Mouse (Mus musculus) spleen, postnatal 36 days (tissue): ENCODE measurements at regions not wholly inside any gene's neighbourhood (a gene's known extent, or its start where the extent isn't known, plus 50 kb on each side); places are given as distances from the start of the nearest gene placed in this dataset.
"Not testable (repeated sequence)": the region's sequence is repeated elsewhere in the genome, so short reads cannot be mapped to it uniquely, and the experiment has no call there.

ENCODE experiments used
- DNase-seq, 2 experiments: peaks; one replicate each; pipeline ENCODE4 v3.0.0; 2022; ENCODE audit warnings: low spot score in 2 of 2, mixed read lengths in 1 of 2

DNA sequence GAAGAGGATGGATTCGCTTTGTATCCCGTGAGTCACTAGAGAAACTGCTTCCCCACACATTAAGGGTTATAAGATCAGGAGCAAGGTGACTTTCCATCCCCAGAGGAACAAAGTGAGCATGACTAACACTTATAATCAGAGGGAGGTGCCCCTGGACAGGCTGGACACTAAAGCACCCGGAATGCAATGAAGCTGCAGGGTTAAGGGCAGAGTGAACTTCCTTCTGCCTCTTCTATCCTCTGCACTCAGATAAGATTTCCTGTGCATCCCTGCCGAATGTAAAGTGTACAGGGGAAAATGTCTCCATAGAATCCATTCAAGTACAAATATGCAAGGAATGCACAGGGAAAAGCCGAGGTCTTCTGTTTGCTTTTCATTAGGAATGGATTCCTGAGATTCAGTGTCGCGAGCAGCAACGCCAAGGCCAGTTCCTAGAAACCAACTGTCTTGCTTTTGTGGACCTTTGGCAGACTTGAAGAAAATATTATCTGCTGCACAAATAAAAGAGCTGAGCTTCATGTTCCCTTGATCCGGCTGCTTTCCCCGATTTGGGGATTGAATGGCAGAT, 58.5 kb upstream of the Fbxl7 start:
- no peak for DNase-seq

DNA sequence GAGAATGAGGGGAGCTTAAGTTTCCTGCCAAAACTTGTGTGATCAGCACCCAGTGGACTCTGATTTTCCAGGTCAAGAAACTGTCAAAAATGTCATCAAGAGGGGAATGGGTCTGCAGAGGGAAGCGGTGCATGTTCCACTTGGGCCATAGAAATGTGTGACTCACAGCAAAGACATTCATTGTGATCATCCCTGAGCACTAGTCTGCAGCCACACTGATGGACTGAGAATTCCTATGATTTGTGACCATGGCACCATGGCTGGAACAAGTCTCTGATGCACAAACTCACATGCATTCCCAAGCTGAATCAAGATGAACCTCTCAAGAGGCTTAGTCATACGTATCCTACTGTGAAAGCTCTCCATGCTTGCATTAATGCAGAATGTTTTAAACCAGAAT, 63.6 kb upstream of the Fbxl7 start:
- DNase-seq = no peak

DNA sequence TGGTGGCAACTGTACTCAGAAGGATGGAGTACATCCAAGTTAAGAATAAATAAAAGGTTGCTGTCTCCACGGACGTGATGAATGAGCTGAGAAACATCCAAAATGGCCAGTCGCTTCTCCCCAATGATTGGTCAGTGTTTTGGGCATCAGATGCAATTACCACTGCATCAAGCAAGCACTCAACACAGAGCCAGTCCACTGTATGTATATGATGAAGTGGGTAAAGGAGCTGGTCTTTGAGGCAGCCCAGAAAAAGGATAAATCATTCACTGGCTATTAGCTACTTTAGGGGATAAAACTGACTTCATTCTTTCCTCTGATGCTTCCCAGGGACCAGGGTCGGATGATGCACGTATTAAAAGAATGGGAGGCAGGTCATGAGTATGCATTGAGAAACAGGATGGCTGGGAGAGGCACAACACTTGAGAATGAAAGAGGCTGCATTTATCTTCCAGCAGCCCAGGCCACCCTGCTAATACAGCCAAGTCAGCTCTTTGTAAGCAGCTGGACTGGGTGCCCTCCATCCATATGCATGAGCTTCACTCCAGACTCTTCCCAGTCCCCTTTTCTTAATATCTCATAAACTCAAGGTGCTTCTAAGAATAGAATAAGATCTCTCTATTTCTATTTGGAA, 73.1 kb upstream of the Fbxl7 start:
- no peak for DNase-seq

DNA sequence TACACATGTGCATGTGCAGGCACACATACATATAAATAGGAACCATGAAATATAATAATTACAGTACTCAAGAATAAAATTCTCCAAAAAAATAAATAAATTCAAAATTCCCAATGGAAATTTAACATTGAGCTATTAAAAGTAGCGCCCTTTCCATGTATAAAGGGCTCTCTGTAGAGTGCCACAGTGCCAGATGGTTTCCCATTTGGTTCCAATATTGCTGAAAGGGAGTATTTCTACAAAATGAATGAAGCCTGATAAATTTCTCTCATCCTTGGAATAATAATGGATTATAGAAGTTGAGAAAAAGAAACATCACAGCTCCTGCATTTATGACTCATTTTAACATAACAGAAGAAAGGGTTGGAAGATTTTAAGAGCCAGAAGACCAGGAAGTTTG, 75.4 kb upstream of the Fbxl7 start:
- DNase-seq = no peak

DNA sequence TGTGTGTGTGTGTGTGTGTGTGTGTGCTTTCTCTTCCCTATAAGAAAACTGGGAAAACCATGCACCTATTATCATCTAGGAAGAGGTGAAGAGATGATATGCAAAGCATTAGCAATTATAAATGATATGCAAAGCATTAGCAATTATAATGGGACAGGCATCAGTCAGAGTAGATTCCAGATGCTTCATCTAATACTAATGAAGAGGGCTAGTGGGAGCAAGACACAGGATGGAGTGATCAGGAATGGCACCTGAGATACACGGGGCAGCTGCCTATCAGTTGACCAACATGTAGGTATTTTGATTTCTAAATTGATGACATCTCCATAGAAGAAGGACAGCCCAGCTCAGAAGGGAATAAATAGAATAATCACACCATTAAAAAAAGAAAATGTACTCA, 97.7 kb upstream of the Fbxl7 start:
- no peak for DNase-seq

DNA sequence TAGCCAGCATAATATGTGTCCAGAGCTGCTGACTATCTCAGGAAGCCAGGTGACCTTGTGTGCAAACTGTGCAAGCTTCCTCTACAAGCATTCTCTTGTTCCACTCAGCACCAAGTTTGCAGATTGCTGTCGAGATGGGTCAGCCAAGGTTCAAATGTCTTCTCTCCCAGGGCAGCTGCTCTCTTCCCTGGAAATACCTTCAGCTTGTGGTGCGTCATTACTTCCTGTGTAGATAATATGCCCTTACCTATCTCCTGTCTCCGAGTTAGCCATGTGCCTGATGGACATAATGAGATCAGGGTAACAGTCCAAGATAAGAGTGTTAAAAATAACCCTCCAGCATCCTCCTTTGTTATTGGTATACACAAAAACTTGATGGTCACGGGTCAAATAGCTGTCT, 113.7 kb upstream of the Fbxl7 start:
- no peak for DNase-seq

DNA sequence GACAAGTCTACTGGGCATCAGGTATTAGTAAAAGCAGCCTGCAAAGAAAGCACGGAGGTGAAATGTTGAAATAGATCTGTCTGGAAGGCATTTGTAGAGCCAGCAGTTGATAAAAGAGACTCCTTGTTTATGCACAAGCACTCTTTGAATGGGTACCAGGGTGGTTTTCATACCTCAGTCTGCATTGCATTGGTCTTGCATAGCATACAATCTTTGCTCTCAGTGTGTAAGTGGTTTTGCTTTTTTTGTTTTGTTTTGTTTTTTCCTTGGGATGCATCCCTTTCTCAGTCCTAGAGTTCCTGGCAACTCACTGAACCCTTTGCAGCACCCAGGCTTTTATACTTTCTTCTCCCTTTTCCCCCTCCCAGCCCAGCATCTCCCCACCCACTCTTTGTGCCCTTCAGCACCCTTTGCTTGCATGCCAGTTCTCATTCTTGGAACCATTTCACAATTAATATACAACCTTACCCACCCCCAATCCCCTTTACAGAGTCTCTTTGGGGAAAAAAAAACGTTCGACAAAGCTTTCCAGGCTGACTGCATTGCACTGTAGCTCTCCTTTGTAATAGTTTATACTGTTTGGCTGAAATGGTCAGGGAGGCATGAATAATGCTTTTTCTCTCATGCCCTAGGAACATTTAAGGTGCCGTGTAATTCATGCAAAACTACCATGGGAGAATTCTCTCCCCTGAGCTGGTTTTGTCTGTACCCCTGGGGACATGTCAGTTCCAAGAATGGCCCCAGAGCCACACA, 118.7 kb upstream of the Fbxl7 start:
- no peak for DNase-seq

DNA sequence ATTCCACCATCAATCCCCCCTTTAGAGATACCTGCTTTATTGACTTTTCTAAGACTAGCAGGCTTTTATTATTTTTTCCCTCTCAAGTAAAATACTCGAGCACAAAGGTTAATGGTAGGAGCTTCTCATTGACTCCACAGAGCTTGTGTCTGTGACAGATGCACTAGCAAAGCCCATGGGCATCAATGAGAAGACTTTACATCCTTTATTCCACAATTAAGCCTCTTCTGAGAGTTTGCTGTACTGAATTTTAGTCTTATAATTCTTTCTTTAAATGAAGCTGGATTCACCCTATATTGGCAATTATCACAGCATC, 119.2 kb upstream of the Fbxl7 start:
- DNase-seq = no peak

DNA sequence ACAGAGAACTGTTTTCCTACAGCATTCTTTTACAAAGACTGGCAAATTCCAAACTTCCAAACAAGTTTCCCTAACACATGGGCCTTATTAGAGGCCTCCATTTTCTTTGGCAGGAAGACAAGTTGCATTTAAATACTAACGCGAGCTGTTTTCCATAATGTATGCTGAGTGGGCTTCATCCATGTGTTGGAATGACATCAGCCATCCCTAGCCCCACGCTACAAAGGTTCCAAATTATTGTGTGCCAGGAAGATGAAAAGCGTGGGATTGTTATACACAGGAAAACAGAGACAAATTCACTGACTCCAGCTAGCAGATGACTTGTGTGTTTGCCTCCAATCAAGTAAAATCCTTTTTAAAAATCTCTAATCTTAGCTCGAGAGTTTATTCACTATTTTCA, 125.1 kb upstream of the Fbxl7 start:
- DNase-seq = no peak

DNA sequence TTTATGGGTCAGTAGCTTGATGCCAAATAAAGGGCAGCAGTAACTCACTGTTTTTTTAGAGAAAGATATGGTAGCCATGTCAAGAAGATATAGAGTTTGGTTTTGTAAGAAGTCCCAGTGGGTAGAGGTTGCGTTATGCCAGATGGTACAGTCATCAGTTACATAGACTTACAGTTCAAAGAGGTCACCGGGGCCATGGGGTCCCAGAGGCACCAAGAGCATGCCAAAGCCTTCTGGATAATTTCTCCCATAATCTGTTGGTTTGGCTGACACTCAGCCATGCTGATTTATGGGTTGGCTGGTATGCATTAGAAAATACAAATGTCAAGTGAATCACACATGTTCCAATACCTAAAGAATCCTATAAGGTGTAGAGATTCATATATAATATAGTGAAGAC, 137.9 kb upstream of the Fbxl7 start:
- DNase-seq = no peak

DNA sequence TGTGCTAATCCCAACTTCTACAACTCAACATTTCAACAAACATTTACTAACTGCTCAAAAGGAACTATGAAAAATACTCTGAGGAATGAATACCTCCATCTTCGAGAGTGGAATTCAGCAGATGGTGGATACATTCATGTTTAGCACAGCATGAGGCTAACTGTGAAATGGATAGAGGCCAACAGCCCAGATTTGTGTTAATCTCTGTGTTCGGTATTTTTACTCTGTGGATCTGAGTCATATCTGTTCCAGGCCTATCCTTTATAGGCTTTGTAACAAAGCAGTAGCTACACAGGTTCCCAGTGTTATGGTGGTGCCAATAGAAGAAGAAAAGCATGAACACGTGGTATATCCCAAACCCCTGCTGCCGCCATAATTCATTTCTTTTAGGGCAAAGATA, 148.4 kb upstream of the Fbxl7 start:
- DNase-seq = no peak

DNA sequence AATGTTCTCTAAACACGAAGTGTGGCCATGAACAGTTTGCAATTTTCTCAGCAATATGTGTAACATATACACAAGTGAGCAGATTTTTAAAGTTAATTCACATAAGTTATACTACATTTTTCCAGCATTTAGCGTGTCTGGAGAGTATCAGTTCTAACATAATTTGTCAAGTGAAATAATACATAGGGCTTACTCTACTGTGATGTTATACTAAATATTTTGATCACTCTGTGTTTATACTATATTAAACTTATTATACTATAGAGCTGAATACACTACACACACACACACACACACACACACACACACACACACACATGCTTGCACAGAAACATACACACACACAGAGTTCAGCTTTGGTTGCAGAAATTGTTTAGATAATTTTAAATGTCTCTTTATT, 155.3 kb upstream of the Fbxl7 start:
- DNase-seq = no peak

DNA sequence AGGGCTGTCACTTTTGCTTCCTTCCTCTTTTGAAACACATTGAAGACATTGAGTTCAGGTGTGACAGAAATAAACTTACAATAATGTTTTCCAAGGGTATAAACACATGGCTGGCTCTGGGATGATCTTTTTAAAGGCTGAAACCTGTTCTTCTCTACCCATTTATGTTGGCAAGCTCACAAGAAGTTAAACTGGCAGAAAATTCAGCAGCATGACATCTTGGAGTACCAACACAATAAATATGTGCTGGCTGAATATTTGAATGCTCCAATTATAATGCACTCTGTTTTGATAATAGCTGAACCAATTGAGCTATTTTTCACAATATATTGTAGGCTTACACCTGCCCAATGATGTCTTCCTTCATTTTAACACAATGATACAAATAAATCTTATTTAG, 168.1 kb upstream of the Fbxl7 start:
- DNase-seq = no peak

DNA sequence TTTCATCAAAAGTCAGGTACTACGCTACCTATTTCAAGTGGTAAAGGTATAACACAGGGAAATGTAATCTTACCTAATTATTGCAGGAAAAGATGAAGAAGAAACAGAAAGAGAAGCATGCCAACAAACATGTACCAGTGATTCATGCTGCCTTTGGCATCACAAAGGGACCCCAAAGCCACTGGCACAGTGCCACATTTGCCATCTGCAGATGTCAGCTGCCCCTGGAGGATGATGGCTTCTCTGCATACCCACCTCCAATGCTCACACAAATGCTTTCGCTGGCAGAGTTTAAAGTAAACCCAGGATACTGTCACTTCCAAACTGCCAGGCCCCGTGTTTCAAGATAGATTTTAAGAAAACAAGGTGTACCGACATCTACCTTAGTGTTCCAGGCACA, 168.6 kb upstream of the Fbxl7 start:
- DNase-seq = no peak

DNA sequence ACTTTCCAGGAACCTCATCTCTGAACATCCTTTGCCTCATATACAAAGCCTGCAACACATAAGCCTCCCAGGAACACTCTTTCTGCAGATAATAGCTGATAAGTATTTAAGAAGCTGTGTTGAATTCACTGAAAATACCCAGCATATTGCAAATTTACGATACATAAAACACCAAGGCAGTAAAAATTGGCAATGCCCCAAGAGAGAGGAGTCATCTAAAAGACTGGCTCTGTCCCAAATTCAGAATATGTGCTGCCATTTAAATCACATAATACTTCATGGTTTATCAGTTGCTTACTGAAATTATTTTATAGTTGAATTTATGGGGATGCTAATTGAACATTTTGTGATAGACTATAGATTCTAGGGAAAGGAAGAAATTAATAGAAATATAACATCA, 172.3 kb upstream of the Fbxl7 start:
- DNase-seq = no peak

DNA sequence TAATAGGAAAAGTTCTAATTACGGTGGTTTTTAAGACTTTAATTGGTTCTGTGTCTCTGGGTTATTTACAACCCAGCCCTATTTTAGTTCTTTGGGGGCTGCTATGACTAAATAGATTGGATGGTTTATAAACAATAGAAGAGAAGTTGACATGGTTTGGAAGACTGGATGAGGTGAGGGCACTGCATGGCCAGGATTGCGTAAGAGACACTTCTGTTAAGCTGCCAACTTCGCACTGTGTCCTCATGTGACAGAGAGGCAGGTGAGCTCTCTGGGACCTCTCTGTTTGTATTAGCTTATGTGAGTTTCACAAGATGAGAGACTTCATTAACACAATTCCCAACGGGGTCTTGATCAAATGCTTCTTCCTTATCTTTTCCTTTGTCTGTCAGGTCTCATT, 182.5 kb upstream of the Fbxl7 start:
- no peak for DNase-seq

DNA sequence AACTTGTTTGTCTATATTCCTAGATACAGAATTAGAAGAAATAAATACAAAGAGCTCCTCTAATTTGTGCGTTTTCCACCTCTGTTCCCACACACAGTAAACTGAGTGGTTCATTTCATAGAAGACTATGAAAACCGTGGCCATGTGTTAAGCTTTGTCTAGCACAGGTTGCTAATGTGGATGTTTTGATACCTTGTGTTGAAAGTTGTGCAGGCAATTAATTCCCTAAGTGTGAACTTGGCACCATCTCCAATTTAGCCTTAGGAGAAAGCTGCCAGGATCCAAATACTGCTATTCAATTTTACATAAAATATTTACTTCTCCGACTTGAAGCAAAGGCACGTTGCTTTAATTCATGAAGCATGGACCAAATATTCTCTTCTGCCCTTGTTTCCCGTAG, 187.4 kb upstream of the Fbxl7 start:
- no peak for DNase-seq

DNA sequence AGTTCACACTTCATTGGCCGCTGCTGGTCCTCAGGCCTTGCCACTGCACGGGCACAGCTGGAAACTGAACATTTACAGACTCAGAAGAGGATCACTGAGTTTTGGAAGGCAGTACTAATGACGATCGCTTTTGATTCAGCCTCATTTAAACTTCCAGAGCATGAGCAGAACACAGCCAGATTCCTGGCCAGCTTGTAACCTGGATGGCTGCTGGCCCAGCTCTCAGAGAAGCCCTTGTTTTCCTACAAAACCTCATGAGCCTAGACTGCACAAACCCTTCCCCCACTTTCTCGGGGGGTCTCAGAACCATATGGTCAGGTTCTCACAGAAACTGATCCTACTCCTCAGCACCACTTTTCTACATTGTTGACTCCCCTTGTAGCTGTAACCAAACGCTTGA, 188.2 kb upstream of the Fbxl7 start:
- DNase-seq = no peak

DNA sequence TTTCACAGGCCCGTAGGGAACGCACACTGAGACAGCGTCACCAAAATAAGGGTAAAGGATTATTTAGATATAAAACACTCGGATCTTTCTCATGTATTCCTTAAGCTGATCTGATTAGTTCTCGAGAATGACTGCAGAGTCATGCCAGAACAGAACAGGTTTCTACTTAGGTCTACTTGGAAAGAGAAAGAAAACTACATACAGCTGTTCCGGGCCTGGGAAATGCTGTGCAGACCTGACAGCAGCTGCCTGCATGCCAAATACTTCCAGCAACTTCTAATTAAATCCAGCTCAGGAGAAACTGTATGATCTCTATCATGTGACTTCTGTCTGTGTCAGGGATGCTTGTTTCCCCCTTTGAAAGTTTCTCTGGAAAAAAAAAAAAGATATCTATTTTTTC, 193.8 kb upstream of the Fbxl7 start:
- DNase-seq = no peak

DNA sequence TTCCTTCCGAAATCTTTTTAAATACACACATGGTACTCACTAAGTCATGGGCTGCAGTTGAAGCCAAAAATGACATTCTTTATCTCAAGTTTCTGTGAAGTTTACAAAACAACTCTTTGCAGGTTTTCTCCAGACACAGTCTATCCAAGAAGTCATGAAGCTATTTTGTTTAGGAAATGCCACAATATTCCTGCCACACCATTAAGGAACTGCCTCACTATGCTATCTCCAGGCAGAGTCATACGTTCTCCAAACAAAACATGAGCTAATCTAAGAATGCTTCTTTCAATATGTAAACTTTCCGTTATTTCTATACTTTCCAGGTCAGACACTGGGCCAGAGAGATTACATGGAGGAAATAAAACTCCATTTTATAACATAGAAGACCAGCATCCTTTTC, 198.7 kb upstream of the Fbxl7 start:
- no peak for DNase-seq

DNA sequence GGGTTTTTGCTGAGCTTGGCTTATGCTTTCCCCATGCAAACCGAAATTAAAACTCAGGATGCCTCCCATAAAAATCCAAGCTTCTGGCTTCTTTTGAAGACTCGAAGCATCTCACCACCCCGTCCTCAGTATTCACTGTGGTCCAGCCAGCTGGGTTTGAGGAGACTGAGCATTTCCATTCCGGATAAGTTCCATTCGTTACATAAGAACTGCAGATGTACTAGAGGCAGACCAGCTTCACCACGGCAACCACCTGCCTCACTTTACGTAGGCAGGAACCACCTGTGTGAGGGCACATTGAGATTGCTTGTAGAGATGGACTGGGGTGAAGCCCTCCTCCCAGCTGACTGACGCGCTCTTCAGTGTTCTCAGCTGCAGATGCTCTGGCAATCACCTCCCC, 199.9 kb upstream of the Fbxl7 start:
- DNase-seq = no peak

DNA sequence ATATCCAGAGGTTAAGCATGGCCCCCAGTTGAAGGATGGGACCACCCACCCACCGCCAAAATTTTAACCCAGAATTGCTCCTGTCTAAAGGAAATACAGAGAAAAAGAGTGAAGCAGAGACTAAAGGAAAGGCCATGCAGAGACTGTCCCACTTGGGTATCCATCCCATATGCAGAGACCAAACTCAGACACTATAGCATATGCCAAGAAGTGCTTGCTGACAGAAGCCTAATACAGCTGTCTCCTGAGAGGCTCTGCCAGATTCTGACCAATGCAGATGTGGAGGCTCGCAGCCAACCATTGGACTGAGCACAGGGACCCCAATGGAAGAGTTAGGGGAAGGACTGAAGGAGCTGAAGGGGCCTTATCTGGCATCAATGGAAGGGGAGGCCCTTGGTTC, 206.2 kb upstream of the Fbxl7 start:
- DNase-seq = not testable (repeated sequence)

DNA sequence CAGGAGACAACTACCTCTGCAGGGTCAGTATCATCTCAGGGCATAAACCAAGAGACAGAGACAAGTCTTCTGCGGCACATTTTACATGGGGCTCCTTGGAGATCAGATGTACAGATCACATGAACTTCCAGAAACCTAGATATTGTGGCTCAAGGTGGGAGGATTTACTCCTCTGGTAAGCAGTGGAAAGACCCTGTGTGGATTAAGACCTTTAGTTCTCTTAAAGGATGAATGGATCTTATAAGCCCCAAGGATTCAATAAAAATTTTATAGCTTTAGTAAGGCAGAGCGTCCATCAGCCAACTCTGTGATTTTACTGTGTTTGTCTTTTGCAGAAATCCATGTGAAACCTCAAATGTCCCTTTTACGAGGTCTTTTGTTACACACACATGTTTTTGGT, 213.8 kb upstream of the Fbxl7 start:
- DNase-seq = no peak

DNA sequence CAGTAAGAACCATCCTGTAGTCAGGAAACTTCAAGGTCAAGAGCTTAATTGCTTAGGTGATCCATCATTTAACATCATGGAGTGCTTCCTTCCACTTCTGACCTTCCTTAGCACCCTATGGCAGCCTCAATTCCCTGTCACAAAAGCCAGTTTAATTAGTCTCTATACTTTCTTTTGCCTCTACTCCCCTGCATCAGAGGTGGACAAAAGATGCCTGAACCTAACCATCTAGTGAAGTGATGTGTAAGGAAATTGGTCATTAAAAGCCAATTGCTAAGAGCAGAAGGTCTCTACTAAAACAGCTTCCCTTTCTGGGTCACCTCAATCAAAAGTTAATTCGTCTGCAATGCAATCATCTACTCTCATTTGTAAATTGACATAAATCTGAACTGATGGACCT, 234.3 kb upstream of the Fbxl7 start:
- no peak for DNase-seq
